27 mouse cellular contexts compared by ENCODE assay signal in genomic region chr16:75088701-75089100, GRCm38 (mm10).
"Had no signal": no experiment of that assay in that cellular context is flagged by ENCODE, and none has a peak within 500 bp of the region (broad histone marks: within the 10 kb centered on the region; RNA-seq: fewer than 3 reads in every experiment).

No protein-coding gene starts in this region.

- H3K4me3 ChIP-seq: embryonic facial prominence, embryonic 12.5 days; embryonic facial prominence, embryonic 13.5 days; embryonic facial prominence, embryonic 15.5 days; erythroblast, embryonic 14.5 days; forebrain, embryonic 10.5 days; forebrain, embryonic 12.5 days; forebrain, embryonic 13.5 days; forebrain, embryonic 15.5 days; gastrocnemius, adult 2 months; heart, adult 2 months had no signal

- H3K4me2 ChIP-seq: embryonic facial prominence, embryonic 12.5 days; embryonic facial prominence, embryonic 13.5 days; embryonic facial prominence, embryonic 15.5 days; forebrain, embryonic 12.5 days; forebrain, embryonic 13.5 days; forebrain, embryonic 15.5 days had no signal

- H3K36me3 ChIP-seq: embryonic facial prominence, embryonic 12.5 days; embryonic facial prominence, embryonic 13.5 days; embryonic facial prominence, embryonic 15.5 days; forebrain, embryonic 10.5 days; forebrain, embryonic 12.5 days; forebrain, embryonic 15.5 days had no signal

- ATAC-seq: forebrain, embryonic 13.5 days; forebrain, embryonic 14.5 days; forebrain, embryonic 15.5 days; forebrain, embryonic 16.5 days; forebrain, postnatal 0 days had no signal

- H3K27me3 ChIP-seq: embryonic facial prominence, embryonic 12.5 days; embryonic facial prominence, embryonic 13.5 days; embryonic facial prominence, embryonic 15.5 days; forebrain, embryonic 12.5 days; forebrain, embryonic 13.5 days; forebrain, embryonic 15.5 days had no signal

- H3K9me3 ChIP-seq: embryonic facial prominence, embryonic 12.5 days; embryonic facial prominence, embryonic 13.5 days; embryonic facial prominence, embryonic 15.5 days; forebrain, embryonic 10.5 days; forebrain, embryonic 12.5 days; forebrain, embryonic 13.5 days; forebrain, embryonic 15.5 days had no signal

- H3K9ac ChIP-seq: embryonic facial prominence, embryonic 12.5 days; embryonic facial prominence, embryonic 13.5 days; embryonic facial prominence, embryonic 15.5 days; forebrain, embryonic 12.5 days; forebrain, embryonic 13.5 days; forebrain, embryonic 15.5 days; forebrain, postnatal 0 days had no signal

- DNase-seq: cerebellum, adult 8-10 months; cerebellum, adult 9-10 months; cerebellum, adult 9-11 months; cerebellum, postnatal 10 days; cerebellum, postnatal 14 days; cerebellum, postnatal 25 days; cerebellum, postnatal 36 days; embryo, embryonic 11 days; forebrain, postnatal 0 days; gastrocnemius, adult 2 months; gastrocnemius, postnatal 10 days; gastrocnemius, postnatal 14 days; gastrocnemius, postnatal 25 days; gastrocnemius, postnatal 36 days; heart, adult 11 months; heart, adult 18-20 months; heart, adult 2 months had no signal

- H3K27ac ChIP-seq: embryonic facial prominence, embryonic 12.5 days; embryonic facial prominence, embryonic 13.5 days; embryonic facial prominence, embryonic 15.5 days; forebrain, embryonic 10.5 days; forebrain, embryonic 12.5 days; forebrain, embryonic 13.5 days; forebrain, embryonic 15.5 days; gastrocnemius, adult 2 months; heart, adult 2 months had no signal

- H3K4me1 ChIP-seq: embryonic facial prominence, embryonic 15.5 days had no signal
